Mouse (Mus musculus) G1E (cell line): Measurements from ENCODE around the gene Btg1.

Experiments
- CTCF ChIP-seq: IDR thresholded peaks from 2 replicates; pipeline ENCODE4 v1.5.1; 2012; ENCODE audit warnings: low read depth, low read length, inconsistent platforms, mixed read lengths
- GATA1 ChIP-seq: IDR thresholded peaks from 2 replicates; pipeline ENCODE4 v1.6.1; 2012; ENCODE audit warnings: borderline replicate concordance, low read length, inconsistent platforms, mixed read lengths
- GATA2 ChIP-seq: IDR thresholded peaks from 2 replicates; pipeline ENCODE4 v1.6.1; 2012; ENCODE audit warnings: low read depth, low read length, inconsistent platforms, borderline replicate concordance
- POLR2AphosphoS5 ChIP-seq: IDR thresholded peaks from 2 replicates; pipeline ENCODE4 v1.6.1; 2012; ENCODE audit warnings: low read depth, low read length, inconsistent platforms; ENCODE audit not compliant: insufficient replicate concordance
- TAL1 ChIP-seq: conservative IDR thresholded peaks from 2 replicates; pipeline ENCODE4 v1.6.1; 2012; ENCODE audit warnings: low read depth, low read length, inconsistent platforms, mixed read lengths

GRCm38 (mm10) chr10:96646024-96646866 lies 29.4 kb downstream of the Btg1 start:
- TF ChIP-seq GATA1 (no peak), CTCF (no peak), POLR2AphosphoS5 (no peak), TAL1 (no peak), GATA2 (no peak)
